Mouse (Mus musculus): Measurements from ENCODE around the gene Dmpk. TPM values are rescaled to one million over a fixed set of nuclear protein-coding genes. Genes with fewer than 3 reads are reported as not detected.

The Dmpk gene
- 66.0 and 81.7 TPM in 2 replicates for polyA plus RNA-seq (2012; rRNA removed)

DNA sequence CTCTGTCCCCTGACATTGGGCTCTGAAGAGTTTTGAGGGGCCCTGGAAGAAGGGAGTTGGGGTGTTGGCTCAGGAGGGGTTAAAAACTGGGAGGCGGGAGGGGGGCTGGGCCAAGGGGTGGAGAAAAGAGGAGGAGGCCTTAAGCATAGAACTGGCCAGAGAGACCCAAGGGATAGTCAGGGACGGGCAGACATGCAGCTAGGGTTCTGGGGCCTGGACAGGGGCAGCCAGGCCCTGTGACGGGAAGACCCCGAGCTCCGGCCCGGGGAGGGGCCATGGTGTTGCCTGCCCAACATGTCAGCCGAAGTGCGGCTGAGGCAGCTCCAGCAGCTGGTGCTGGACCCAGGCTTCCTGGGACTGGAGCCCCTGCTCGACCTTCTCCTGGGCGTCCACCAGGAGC, at the start of gene Dmpk:
Gene Dmpk (plus strand): TSS at position 149 of the 400 bp plus-strand sequence.

DNA sequence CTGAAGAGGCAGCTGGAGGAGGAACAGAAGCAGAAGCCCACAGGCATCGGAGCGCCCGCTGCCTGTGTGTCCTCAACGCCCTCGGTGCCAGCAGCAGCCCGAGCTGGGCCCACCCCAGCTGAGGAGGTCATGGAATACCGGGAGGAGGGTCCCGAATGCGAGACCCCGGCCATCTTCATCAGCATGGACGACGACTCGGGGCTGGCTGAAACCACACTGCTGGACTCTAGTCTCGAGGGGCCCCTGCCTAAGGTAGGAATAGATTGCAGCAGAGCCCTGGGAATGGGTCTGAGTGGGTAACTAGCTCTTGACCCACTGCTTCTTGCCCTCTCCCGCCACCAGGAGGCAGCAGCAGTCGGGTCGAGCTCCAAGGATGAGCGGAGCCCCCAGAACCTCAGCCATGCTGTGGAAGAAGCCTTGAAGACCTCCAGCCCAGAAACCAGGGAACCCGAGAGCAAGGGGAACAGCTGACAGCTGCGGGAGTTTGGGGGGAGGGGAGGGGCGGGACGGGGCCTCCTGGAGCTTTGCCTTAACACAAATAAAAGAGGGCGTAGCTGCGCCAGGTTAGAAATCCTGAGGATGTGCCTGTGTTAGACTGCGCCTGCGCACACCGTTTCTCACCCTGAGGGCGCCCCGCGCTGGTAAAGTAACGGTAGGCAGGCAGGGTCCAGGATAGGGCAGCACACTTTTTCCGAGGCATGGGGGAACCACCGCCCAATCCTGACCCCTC, 29.4 kb upstream of the Dmpk start, which contains the start of gene Rsph6a:
Gene Rsph6a (plus strand): TSS at position 644 of the 730 bp plus-strand sequence.

DNA sequence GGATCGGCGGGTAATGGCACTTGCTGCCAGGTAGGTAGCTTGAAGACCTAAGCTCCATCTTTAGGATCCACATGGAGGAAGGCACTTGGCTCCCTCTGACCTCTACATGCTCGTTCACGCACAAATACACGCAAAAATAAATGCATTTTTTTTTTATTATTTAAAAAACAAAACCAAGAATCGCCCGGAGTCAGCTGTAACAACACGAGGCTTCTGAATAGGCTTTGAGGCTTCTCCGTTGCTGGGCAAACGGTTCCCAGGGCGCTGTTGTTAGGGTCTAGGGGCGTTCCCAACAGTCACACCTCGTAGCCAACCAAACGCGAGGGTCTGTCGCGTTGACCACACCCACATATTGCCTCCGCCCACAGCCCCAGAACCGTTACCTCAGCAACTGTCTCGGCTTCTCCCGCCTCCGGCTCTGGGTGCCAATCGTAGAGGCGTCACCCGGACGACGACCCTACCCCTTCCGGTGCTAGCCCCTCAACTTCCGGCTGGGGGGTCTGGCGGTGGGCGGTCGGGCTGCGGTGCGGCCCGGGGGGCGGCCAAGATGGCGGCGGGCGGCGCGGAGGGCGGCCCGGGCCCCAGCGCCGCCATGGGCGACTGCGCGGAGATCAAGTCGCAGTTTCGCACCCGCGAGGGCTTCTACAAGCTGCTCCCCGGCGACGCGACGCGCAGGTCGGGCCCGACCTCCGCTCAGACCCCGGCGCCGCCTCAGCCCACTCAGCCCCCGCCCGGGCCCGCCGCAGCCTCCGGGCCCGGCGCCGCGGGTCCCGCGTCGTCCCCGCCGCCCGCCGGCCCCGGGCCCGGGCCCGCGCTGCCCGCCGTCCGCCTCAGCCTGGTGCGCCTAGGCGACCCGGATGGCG, 7.7 kb upstream of the Dmpk start, which contains the start of gene Dmwd:
Gene Dmwd (plus strand): TSS at position 505 of the 863 bp plus-strand sequence.

DNA sequence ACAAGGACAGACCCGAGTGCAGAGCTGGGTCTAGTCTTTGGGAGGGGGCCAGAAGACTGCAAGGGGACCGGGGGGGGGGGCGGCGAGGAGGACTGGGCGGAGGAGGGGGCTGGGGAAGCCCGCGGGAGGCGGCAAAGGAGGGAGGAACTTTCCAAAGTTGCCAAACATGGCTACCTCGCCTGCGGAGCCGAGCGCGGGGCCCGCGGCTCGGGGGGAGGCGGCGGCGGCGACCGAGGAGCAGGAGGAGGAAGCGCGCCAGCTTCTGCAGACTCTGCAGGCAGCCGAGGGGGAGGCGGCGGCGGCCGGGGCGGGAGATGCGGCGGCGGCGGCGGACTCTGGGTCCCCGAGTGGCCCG, 10.8 kb downstream of the Dmpk start, which contains the start of gene Six5:
Gene Six5 (plus strand): TSS at position 124 of the 355 bp plus-strand sequence.

DNA sequence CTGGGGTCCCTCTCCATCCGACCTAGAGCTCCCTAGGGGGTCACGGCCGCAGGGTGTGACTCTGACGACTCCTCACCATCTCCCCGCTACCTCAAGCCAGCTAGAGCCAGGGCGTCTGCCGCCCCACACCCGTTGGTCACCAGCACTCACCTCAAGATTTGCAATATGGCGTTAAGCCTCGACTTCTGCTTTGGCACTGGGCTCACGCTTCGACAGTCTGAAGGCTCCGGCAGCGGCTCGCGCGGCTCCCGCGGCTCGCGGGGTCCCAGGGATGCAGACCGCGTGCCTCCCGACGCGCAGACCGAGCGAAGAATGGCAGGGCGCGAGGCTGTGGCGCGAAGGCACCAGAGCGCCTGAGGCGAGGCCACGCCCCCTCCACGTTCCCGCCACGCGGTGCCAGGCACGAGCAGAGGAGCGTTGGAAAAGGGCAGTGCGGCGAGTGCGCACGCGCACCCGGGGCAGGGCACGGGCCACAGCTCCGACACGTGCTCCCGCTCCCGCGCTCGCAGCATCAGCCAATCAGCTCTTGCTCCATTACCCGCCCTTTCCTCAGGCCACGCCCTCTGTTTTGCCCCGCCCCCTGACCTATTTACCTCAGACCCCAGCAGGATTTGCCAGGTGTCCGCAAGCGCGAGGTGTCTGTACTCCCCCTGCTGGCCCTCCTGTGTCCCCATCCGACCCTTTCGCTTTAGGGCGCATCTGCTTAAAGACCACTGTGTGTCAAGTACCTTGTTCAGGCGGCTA, 34.6 kb downstream of the Dmpk start, which contains the start of gene Gm4969:
Gene Gm4969 (minus strand): TSS at position 341 of the 744 bp plus-strand sequence.

DNA sequence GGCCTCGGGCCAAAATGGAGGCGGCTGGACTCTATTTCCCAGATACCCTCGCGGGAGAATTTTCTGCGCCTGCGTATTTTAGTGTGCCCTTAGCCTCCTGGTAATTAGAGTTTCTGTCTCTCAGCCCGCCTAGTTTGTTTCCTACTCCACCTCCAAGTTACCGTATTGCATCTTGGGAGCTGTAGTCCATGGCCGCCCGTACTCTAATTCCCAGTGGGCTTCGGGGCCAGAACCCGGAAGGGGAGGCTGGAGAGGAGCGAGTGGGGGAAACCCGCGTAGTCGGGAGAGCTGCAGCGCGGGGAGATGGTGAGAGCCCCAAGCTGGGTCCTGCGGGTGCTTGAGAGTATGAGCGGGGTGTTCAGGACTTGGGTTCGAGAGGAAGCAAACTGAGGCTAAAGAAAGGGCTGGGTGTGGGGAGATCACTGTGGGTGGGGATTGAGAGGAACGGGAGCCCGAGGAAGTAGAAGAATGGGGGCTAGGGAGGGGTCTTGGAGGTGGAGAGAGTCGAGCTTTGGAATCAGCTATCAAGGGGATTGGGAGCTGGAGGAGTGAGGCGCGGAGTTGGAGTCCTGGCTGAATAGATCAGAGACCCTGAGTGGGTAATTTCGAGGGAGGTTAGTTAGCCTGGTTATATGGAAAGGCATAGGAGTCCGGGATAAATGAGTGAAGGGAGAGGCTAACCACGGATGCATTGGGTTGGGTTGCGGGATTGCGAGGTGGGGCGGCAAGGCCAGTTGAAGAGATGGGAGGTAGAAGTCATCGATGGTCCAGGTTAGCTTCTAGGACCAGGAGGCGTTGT, 36.2 kb downstream of the Dmpk start, which contains the start of gene Fbxo46:
Gene Fbxo46 (plus strand): TSS at position 229 of the 799 bp plus-strand sequence.

Other genes starting within 250 kb of the Dmpk start
- 0.77 and 0.98 TPM in 2 replicates for gene Mill2, start 243.9 kb upstream of the Dmpk start, polyA plus RNA-seq (2012; rRNA removed)
- gene Pglyrp1, start 212.5 kb upstream of the Dmpk start, polyA plus RNA-seq (2012; rRNA removed), result 6.9 and 7.9 TPM in 2 replicates
- gene Ccdc61, start 173.4 kb upstream of the Dmpk start, polyA plus RNA-seq (2012; rRNA removed), result 34.8 and 37.2 TPM in 2 replicates
- 25.7 and 28.5 TPM in 2 replicates for gene Nova2, start 158.0 kb upstream of the Dmpk start, polyA plus RNA-seq (2012; rRNA removed)
- 2.4 and 2.8 TPM in 2 replicates for gene Nanos2, start 96.4 kb upstream of the Dmpk start, polyA plus RNA-seq (2012; rRNA removed)
- gene Mypop, start 92.6 kb upstream of the Dmpk start, polyA plus RNA-seq (2012; rRNA removed), result 12.2 and 13.7 TPM in 2 replicates
- 48.6 and 51.4 TPM in 2 replicates for gene Irf2bp1, start 79.8 kb upstream of the Dmpk start, polyA plus RNA-seq (2012; rRNA removed)
- gene Foxa3, start 60.3 kb upstream of the Dmpk start, polyA plus RNA-seq (2012; rRNA removed), result 0.09 and 0.76 TPM in 2 replicates
- gene Sympk, start 59.5 kb upstream of the Dmpk start, polyA plus RNA-seq (2012; rRNA removed), result 94.7 and 95.7 TPM in 2 replicates
- 0.06 and 0.13 TPM in 2 replicates for gene Rsph6a, start 29.2 kb upstream of the Dmpk start, polyA plus RNA-seq (2012; rRNA removed)
- gene Dmwd, start 7.6 kb upstream of the Dmpk start, polyA plus RNA-seq (2012; rRNA removed), result 154 and 161 TPM in 2 replicates
- gene Six5, start 10.7 kb downstream of the Dmpk start, polyA plus RNA-seq (2012; rRNA removed), result 20.6 and 32.0 TPM in 2 replicates
- gene Gm4969, start 34.5 kb downstream of the Dmpk start, polyA plus RNA-seq (2012; rRNA removed), result 5.3 and 6.0 TPM in 2 replicates
- gene Fbxo46, start 36.0 kb downstream of the Dmpk start, polyA plus RNA-seq (2012; rRNA removed), result 12.5 and 13.2 TPM in 2 replicates
- gene Qpctl, start 65.4 kb downstream of the Dmpk start, polyA plus RNA-seq (2012; rRNA removed), result 15.7 and 17.0 TPM in 2 replicates
- 153 and 184 TPM in 2 replicates for gene Snrpd2, start 65.9 kb downstream of the Dmpk start, polyA plus RNA-seq (2012; rRNA removed)
- 12.0 and 19.1 TPM in 2 replicates for gene Gipr, start 82.3 kb downstream of the Dmpk start, polyA plus RNA-seq (2012; rRNA removed)
- 47.2 and 49.2 TPM in 2 replicates for gene Eml2, start 92.6 kb downstream of the Dmpk start, polyA plus RNA-seq (2012; rRNA removed)
- 4.1 and 4.4 TPM in 2 replicates for gene Gpr4, start 128.7 kb downstream of the Dmpk start, polyA plus RNA-seq (2012; rRNA removed)
- gene Opa3, start 144.5 kb downstream of the Dmpk start, polyA plus RNA-seq (2012; rRNA removed), result 25.6 and 27.9 TPM in 2 replicates
- 64.3 and 74.5 TPM in 2 replicates for gene Vasp, start 188.0 kb downstream of the Dmpk start, polyA plus RNA-seq (2012; rRNA removed)
- gene Ppm1n, start 196.2 kb downstream of the Dmpk start, polyA plus RNA-seq (2012; rRNA removed), result 0.83 and 1.1 TPM in 2 replicates
- gene Rtn2, start 198.8 kb downstream of the Dmpk start, polyA plus RNA-seq (2012; rRNA removed), result 118 and 136 TPM in 2 replicates
- gene Fosb, start 226.2 kb downstream of the Dmpk start, polyA plus RNA-seq (2012; rRNA removed), result 0.11 and 0.36 TPM in 2 replicates

Measured in central nervous system, embryonic 14 days (tissue).